Mouse (Mus musculus) neural tube, embryonic 12.5 days (tissue): ENCODE data around the gene Rps6ka3. TPM values are rescaled to one million over a fixed set of nuclear protein-coding genes. Genes with fewer than 3 reads are reported as not detected.
A peak's percentile ranks its signal among the peaks of the same experiment; 100 is the strongest.

Experiments used
- ATAC-seq: fragments of 200-750 bp; cut with Nextera tagmentation; 2 replicates; pipeline ENCODE4 v1.8.0; 2017; ENCODE audit warnings: low read depth, mild to moderate bottlenecking, moderate TSS enrichment, moderate library complexity; ENCODE audit not compliant: low FRiP score
- H3K27ac ChIP-seq: fragments of 300-500 bp; sonication (generic); 2 replicates; pipeline ENCODE4 v1.5.1; 2016
- H3K27me3 ChIP-seq: fragments of 300-500 bp; sonication (generic); replicated peaks from 2 replicates; pipeline ENCODE4 v1.6.1; 2016; ENCODE audit warnings: mild to moderate bottlenecking
- H3K36me3 ChIP-seq: fragments of 300-500 bp; sonication (generic); 2 replicates; pipeline ENCODE4 v1.6.1; 2016; ENCODE audit warnings: mild to moderate bottlenecking
- H3K4me1 ChIP-seq: fragments of 300-500 bp; sonication (generic); 2 replicates; pipeline ENCODE4 v1.6.1; 2016
- H3K4me2 ChIP-seq: fragments of 300-500 bp; sonication (generic); replicated peaks from 2 replicates; pipeline ENCODE4 v1.6.1; 2016; ENCODE audit warnings: mild to moderate bottlenecking
- H3K4me3 ChIP-seq: fragments of 300-500 bp; sonication (generic); 2 replicates; pipeline ENCODE4 v1.5.1; 2016
- H3K9ac ChIP-seq: fragments of 300-500 bp; sonication (generic); 2 replicates; pipeline ENCODE4 v1.6.1; 2016; ENCODE audit warnings: mild to moderate bottlenecking
- H3K9me3 ChIP-seq: fragments of 300-500 bp; sonication (generic); 2 replicates; pipeline ENCODE4 v1.6.1; 2016; ENCODE audit warnings: mild to moderate bottlenecking
- WGBS: fragments of 180-500 bp; shearing (Covaris S2); methylation state at CpG from one replicate; pipeline ENCODE4 v1.1.7; 2016; 5-methylcytosine and 5-hydroxymethylcytosine counted together
- polyA plus RNA-seq: library from polyadenylated mRNA; unstranded; fragments of >200 nt; fragmentation: Nextera tagmentation; extraction: Ambion mirVana; gene quantifications from 2 replicates; pipeline ENCODE4 v1.2.1, GENCODE M21; 2016

The Rps6ka3 gene
- polyA plus RNA-seq = 4.3 and 4.4 TPM in 2 replicates

DNA sequence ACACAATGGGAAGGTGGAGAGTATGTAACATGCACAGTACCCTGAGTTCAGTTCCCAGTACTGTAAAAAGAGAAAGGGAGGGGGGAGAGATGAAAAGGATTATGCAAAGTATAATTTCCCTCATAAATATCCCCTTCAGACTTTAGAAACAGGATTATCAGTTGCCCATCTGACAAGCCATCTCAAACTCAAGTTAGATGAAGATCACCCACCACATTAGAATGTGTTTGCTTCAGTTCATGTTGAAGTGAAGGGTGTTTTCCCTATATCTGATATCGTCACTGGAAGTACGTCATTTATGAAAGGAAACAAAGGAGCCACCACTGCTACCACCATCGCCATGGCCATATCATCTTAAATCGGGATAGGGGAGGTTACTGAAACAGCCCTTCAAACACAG is at the start of gene Rps6ka3:
Rps6ka3 (plus strand) TSS at position 301 of the 400 bp plus-strand sequence.
- H3K4me1 ChIP-seq = no peaks in the 10 kb centered on the region
- H3K27ac ChIP-seq = no peak within 1 kb of the TSS
- no peak within 1 kb of the TSS for H3K4me2 ChIP-seq
- H3K4me3 ChIP-seq = no peak within 1 kb of the TSS
- no peak within 1 kb of the TSS for H3K9ac ChIP-seq
- no peaks in the 10 kb centered on the region for H3K9me3 ChIP-seq
- 95% methylated on average over 4 of the region's 4 CpGs for WGBS
- ATAC-seq = no peak
- no peaks in the 10 kb centered on the region for H3K36me3 ChIP-seq
- H3K27me3 ChIP-seq = no peaks in the 10 kb centered on the region

DNA sequence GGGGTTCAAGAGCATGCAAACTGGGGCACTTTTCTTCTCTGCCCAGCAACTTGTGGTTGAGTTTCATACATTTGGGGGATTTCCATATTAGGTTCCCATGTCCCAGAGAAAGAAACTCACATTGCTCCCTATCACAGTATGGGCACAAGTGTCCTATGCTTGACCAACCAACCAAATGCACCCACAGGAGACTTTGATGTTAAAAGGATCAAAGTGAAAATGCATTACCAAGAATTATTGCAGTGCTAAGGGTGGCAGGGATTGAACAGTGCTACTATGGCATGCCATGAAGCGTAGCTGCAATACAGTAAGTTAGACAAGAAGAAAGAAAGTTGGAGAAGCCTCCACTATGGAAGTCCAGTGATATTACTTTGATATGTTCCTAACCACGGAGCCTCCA is 40.9 kb upstream of the Rps6ka3 start:
- 85% methylated on average over 2 of the region's 2 CpGs for WGBS
- Histone ChIP-seq H3K27ac (no peak overlapping the region), H3K9me3 (no peaks in the 10 kb centered on the region), H3K4me1 (no peaks in the 10 kb centered on the region), H3K9ac (no peak overlapping the region), H3K36me3 (no peaks in the 10 kb centered on the region), H3K4me3 (no peak overlapping the region), H3K27me3 (no peaks in the 10 kb centered on the region), H3K4me2 (no peak overlapping the region)
- no peak for ATAC-seq

DNA sequence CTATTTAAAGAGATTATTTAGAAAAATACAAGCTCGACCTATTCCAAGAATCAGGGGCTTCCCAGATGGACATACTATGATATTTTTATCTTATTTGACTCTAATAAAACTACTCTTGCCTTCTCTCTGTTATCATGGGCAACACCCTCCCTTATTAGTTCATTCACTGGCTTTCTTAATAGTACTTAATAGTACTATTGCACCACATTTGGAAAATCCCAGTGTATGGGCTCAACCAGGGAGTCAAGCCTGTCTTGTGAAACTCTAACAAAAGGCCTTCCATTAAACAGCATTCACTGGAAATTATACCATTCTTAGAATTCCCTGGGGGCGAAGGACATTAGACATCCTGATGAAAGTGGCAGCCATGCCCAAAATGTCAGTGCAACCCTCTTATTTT is 38.5 kb upstream of the Rps6ka3 start:
- no peak overlapping the region for H3K27ac ChIP-seq
- no peaks in the 10 kb centered on the region for H3K9me3 ChIP-seq
- H3K4me1 ChIP-seq = no peaks in the 10 kb centered on the region
- WGBS = 61% methylated on average over 2 of the region's 2 CpGs
- H3K4me2 ChIP-seq = no peak overlapping the region
- no peak for ATAC-seq
- H3K9ac ChIP-seq = no peak overlapping the region
- H3K27me3 ChIP-seq = no peaks in the 10 kb centered on the region
- no peak overlapping the region for H3K4me3 ChIP-seq
- H3K36me3 ChIP-seq = no peaks in the 10 kb centered on the region

DNA sequence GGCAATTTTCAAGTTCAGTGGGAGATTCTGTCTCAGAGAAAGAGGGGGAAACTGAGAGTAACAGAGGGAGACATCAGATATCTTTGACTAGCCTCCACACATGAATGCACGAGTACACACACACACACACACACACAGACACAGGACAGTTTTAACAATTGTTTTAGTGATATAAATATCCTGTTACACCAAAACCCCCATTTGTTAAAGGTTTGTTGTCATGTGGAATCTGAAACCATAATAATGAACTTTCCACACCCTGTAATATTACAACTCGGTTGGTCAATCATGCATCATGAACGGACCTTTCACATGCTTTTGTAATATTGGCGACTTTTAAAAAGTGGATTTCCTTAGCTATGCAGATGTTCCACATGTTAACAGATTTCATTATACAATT is 18.5 kb upstream of the Rps6ka3 start:
- Histone ChIP-seq H3K4me2 (no peak overlapping the region), H3K27me3 (no peaks in the 10 kb centered on the region), H3K9ac (no peak overlapping the region), H3K27ac (no peak overlapping the region), H3K9me3 (no peaks in the 10 kb centered on the region), H3K4me1 (no peaks in the 10 kb centered on the region), H3K4me3 (no peak overlapping the region), H3K36me3 (no peaks in the 10 kb centered on the region)
- 94% methylated on average over 4 of the region's 4 CpGs for WGBS
- no peak for ATAC-seq

DNA sequence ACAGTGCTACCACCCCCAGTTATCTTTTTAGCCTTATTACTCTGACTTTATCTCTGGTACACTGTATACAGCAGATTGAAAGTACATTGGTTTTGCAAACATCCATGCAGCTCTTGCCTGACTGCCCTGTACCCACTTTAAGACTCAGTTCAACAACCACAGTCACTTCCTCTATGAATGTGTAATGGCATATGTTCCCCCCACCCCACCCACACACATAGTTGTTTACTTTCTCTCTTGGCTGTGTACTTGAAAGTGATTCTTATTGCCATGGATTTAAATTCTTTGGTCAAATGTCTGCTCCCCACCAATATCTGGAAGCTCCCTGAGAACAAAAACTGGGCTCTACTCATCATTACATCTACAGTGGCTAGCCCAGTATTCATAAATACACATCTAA is 10.6 kb upstream of the Rps6ka3 start:
- Histone ChIP-seq H3K36me3 (no peaks in the 10 kb centered on the region), H3K4me1 (no peaks in the 10 kb centered on the region), H3K27me3 (no peaks in the 10 kb centered on the region), H3K9ac (no peak overlapping the region), H3K9me3 (no peaks in the 10 kb centered on the region), H3K27ac (no peak overlapping the region), H3K4me2 (no peak overlapping the region), H3K4me3 (no peak overlapping the region)
- no peak for ATAC-seq

DNA sequence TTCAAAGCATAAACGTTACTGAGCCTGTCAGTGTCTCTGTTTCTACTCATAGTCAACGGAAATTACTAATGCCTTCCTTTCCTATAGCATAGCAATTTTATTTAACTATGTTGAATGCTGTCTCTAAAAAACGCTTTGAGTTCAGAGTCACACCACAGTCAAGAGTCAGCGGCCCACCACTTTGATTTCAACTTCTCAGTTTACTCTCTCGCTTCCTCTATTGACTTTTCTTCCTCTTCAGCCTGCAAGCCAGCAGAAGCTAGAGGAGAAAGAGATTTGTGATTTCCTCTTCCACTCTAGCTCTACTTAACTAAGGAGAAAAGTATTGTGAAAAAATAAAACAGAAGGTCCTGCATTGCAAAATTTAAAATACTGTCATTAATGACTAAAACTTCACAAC is 10.0 kb upstream of the Rps6ka3 start:
- H3K4me3 ChIP-seq = no peak overlapping the region
- no peaks in the 10 kb centered on the region for H3K9me3 ChIP-seq
- no peaks in the 10 kb centered on the region for H3K27me3 ChIP-seq
- no peak overlapping the region for H3K27ac ChIP-seq
- 82% methylated on average over 5 of the region's 5 CpGs for WGBS
- ATAC-seq = no peak
- H3K4me2 ChIP-seq = no peak overlapping the region
- no peaks in the 10 kb centered on the region for H3K36me3 ChIP-seq
- no peaks in the 10 kb centered on the region for H3K4me1 ChIP-seq
- no peak overlapping the region for H3K9ac ChIP-seq

DNA sequence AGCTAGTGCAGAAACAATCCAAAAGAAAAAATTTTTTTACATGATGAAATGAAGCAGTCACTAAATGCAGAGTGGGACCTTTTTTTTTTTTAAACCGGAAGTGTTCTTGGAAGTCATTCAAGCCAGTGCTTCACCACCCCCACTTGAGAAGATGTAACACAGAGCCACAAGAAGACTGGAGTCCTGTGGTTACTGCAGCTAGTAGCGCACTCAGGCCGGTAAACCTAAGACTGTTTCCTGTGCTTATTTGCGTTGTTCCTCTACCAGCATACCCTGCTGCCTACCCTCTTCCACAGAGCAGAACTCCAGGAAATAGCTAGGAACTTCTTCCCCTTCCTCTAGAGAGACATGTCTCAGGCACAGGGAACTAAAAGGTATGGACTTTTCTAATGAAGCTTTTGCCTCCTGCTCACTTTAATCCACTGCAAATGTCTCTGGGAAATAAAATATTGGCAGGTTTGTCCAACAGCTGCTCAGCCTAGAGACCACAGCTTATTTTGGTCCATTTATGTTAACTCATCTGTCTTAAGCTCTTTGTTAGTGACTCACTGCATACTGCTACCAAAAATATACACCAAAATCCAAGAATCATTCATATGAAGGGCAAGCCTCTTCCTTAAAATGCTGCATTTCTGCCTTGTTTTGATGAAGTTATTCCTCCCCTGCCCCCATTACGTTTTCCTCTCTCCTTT is 931 bp downstream of the Rps6ka3 start:
- 80% methylated on average over 5 of the region's 5 CpGs for WGBS
- no peaks in the 10 kb centered on the region for H3K4me1 ChIP-seq
- no peak overlapping the region for H3K9ac ChIP-seq
- no peak overlapping the region for H3K4me3 ChIP-seq
- no peak overlapping the region for H3K27ac ChIP-seq
- H3K9me3 ChIP-seq = no peaks in the 10 kb centered on the region
- no peak for ATAC-seq
- H3K27me3 ChIP-seq = no peaks in the 10 kb centered on the region
- H3K4me2 ChIP-seq = no peak overlapping the region
- H3K36me3 ChIP-seq = no peaks in the 10 kb centered on the region

DNA sequence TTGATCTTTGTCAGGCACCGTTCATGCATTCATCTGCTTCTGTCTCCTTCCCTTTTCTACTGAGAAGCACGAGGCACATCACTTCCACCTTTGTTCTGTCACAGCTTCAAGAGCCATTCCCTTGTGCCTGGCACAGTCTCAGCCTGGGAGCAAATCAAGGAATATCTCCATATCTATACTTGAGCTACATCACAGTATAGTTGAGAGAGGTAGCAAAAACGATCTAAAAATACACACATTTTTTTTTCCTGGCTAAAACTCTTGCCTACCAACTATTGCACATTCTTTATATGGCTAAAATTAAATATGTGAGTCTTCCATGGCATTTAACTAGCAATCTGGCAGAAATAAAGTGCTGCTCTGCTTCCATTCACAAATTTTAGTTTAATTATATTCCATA is 5.1 kb downstream of the Rps6ka3 start:
- Histone ChIP-seq H3K36me3 (no peaks in the 10 kb centered on the region), H3K27me3 (no peaks in the 10 kb centered on the region), H3K4me3 (no peak overlapping the region), H3K9ac (no peak overlapping the region), H3K4me2 (no peak overlapping the region), H3K9me3 (no peaks in the 10 kb centered on the region), H3K27ac (no peak overlapping the region), H3K4me1 (no peaks in the 10 kb centered on the region)
- no peak for ATAC-seq
- WGBS = 43% methylated on average over 3 of the region's 3 CpGs

DNA sequence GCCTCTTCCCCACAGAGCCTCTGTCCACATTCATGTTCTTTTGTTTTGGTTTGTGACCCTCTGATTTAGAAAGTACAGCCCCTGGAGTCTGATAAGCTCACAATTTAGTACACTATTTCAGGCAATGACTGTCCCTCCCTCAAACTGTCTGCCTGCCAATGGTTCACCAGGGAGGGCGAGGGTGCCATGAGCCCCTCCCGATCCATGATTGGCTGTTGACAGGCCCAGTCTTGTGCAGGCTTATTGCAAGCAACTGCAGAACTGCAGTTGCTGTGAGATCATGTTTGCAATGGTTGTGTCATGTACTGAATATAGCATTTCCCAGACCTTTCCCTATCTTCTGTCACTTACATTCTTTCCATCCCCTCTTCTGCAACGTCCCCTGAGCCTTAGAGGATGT is 12.4 kb downstream of the Rps6ka3 start:
- H3K27me3 ChIP-seq = no peaks in the 10 kb centered on the region
- no peak overlapping the region for H3K9ac ChIP-seq
- H3K4me2 ChIP-seq = no peak overlapping the region
- no peaks in the 10 kb centered on the region for H3K4me1 ChIP-seq
- ATAC-seq = no peak
- no peaks in the 10 kb centered on the region for H3K36me3 ChIP-seq
- WGBS = 78% methylated on average over 3 of the region's 3 CpGs
- no peaks in the 10 kb centered on the region for H3K9me3 ChIP-seq
- H3K27ac ChIP-seq = no peak overlapping the region
- no peak overlapping the region for H3K4me3 ChIP-seq

DNA sequence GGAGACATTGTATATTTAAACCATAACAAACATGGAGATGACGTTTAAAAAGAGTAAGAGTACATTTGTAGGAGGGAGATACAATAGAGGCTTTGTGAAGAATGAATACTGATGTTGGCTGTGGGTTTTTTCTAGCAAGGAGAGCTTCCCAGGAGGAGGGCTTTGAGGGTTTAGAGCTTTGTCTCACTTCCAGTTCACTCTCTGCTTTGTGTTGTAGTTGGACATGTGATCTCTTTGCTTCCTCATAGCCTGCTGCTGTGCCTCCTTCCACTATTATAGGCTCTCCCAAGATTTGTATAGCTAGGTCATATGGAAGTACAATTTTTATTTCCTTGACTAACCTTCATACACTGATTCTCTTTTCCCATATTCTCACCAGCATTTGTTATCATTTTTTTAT is 27.2 kb downstream of the Rps6ka3 start:
- H3K4me2 ChIP-seq = no peak overlapping the region
- 22% methylated on average over 1 of the region's 1 CpGs for WGBS
- H3K27me3 ChIP-seq = no peaks in the 10 kb centered on the region
- H3K9ac ChIP-seq = no peak overlapping the region
- H3K9me3 ChIP-seq = no peaks in the 10 kb centered on the region
- H3K36me3 ChIP-seq = no peaks in the 10 kb centered on the region
- ATAC-seq = no peak
- H3K4me1 ChIP-seq = no peaks in the 10 kb centered on the region
- no peak overlapping the region for H3K4me3 ChIP-seq
- H3K27ac ChIP-seq = no peak overlapping the region

DNA sequence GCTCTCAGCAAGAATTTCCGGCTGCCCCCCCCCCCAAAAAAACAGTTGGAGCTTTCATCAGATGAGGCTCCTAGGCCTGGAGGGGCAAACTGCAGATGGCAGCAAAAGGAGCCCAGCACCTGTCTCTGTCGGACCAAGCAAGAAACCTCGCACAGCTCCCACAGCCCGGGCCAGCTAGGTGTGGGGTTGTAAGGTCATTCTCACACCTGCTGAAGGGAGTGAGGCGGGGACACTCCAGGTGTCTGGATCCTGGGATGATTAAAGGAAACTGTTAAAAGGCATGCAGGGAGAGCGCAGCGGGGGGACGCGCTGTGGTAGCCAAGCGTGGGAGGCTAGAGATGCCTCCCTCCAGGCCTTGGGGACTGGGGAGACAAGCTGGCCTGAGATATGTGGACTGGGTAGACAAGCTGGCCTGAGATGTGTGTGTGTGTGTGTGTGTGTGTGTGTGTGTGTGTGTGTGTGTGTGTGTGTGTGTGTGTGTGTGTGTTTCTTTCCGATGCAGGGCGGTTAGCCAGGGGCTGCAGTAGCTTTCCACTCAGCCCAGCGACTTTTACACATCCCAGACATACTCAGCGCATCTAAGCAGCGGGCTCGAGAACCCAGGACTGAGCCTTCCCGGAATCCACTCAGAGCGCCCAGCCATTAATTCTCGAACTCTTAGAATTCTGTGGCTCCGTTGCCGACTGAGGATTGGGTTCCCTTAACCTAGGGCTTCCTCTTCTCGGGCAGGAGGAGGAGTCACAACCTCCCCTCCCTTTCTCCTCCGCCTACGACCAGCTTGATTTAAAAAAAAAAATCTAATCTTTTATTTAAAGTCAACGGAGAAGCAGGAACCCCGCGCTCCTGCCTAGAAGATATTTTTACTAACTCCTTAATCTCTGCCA is 44.1 kb downstream of the Rps6ka3 start:
- Histone ChIP-seq H3K9ac (no peak overlapping the region), H3K36me3 (no peaks in the 10 kb centered on the region), H3K4me1 (no peaks in the 10 kb centered on the region), H3K9me3 (no peaks in the 10 kb centered on the region), H3K4me2 (peak overlapping the region; percentile 59), H3K27me3 (no peaks in the 10 kb centered on the region), H3K27ac (no peak overlapping the region), H3K4me3 (peak overlapping the region; percentile 59)
- 21% methylated on average over 26 of the region's 27 CpGs for WGBS
- ATAC-seq = no peak

DNA sequence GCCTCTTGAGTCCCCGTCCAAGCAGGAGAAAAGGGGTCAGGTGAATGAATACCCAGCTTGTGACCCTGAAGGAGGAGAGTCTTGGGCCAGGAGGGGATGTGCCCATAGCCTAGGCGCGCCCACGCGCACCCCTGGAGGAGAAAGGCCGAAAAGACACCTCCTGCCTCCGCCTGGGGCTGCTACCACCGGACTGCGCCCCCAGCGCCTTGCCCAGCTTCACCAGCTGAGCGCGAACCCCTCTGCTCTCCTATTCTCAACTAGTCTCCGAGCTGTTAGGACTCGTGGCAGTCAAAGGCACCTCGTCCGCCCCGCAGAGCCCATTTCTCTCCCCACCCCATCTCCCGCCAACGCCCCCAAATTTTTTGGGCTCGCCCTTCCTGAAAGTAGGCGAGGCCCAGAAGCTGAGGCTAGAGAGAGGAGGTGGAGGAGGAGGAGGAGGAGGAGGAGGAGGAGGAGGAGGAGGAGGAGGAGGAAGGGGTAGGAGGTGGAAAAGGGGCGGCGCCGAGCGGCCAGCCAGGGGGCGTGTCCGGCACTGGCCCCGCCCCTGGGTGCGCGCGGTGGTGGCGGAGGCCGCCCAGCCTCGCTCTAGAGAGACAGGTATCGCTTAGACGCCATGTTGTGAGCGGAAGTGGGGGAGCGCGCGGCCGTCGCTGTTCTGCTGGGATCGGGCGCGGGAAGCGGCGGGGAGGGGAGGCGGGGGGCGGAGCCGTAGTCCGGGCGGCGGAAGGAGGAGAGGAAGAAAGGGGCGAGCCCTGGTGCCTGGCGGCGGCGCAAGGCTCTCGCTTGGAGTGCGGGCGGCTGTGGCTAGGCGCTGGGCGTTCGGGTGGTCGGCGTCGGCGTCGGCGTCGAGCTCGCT is 45.2 kb downstream of the Rps6ka3 start:
- peak overlapping the region; percentile 75 for H3K27ac ChIP-seq
- H3K9ac ChIP-seq = peak overlapping the region; percentile 72
- ATAC-seq = peak; percentile 97
- H3K27me3 ChIP-seq = no peaks in the 10 kb centered on the region
- WGBS = 19% methylated on average over 64 of the region's 71 CpGs
- no peaks in the 10 kb centered on the region for H3K36me3 ChIP-seq
- no peaks in the 10 kb centered on the region for H3K9me3 ChIP-seq
- peak overlapping the region; percentile 59 for H3K4me3 ChIP-seq
- peak overlapping the region; percentile 59 for H3K4me2 ChIP-seq
- no peaks in the 10 kb centered on the region for H3K4me1 ChIP-seq
